Mouse (Mus musculus): ENCODE measurements around the gene Rcl1.

DNA sequence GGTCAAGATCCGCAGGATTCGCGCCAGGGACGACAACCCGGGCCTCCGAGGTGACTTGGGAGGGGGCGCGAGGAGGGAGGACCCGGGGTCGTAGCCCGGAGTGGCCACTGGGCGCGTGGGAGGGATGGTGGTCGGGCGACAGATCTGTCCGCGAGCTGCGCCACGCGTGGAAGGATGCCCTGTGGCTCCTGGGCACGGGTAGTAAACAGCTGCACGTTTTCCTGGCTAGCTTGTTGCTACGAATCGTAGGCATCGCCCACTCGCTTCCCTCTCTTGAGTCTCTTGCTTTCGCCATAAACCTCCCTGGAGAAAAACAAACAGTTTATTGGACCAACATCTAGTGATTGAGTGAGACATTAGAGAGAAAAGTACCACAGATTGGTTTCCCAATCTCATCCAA, 416 bp downstream of the Rcl1 start:
- TF ChIP-seq CTCF (IDR thresholded peaks at IDR 0.05; ENCODE audit: low read depth): no peak
- TF ChIP-seq EP300 (IDR thresholded peaks at IDR 0.05; ENCODE audit: low read depth): no peak

All from liver, embryonic 14.5 days (tissue).